Mouse (Mus musculus) bone marrow macrophage, adult 2 months (primary cell): ENCODE results near the gene Baz2b.

Source experiments
- CTCF ChIP-seq: IDR thresholded peaks from 2 replicates; pipeline ENCODE4 v1.5.1; 2012; ENCODE audit warnings: low read depth, mild to moderate bottlenecking, low read length, moderate library complexity
- POLR2A ChIP-seq: IDR thresholded peaks from 2 replicates; pipeline ENCODE4 v1.6.1; 2012; ENCODE audit warnings: mild to moderate bottlenecking, low read depth, low read length, borderline replicate concordance

DNA sequence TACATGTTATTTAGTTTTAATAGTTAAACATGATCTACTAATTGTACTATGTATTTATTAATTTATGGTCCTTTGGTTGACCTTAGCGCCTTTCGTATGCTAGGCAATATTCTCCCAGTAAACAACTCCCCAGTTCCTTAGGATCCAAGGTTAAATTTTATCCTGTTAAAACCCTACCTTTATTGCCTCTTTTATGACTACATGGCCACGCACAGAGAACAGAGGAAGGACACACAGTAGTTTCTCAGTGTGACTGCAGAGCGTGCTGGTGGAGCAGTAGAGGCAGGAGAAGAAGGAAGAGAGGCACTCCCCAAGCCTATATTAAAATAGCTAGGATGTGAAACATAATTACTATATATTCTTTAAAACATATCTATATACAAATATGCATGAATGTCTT is 5.9 kb downstream of the Baz2b start:
- TF ChIP-seq CTCF, result no peak
- TF ChIP-seq POLR2A, result no peak
